7 mouse cellular contexts compared by ENCODE assay signal in the genomic region with DNA sequence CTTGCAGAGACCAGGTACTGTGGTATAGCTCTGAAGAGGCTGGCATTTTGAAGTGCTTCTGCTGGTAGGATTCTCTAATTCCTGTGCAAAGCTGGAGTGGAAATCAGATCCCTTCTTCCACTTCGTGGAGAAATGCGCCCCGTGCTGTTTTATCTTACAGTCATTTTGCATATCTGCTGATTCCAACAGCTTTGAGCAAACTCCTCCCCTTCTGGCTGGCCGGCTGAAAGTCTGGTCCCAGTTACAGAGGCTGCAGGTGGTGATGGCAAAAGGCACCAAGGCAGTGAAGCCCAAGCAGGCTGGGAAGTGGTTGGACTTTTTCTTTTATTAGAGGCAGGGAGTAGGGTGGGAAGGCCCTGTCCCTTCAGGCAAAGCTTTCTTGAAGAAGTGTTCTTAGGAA.
A peak's percentile ranks its signal among the peaks of the same experiment; 100 is the strongest.
DNase-seq lines count a peak whose midpoint lies in the region; ATAC-seq and TF ChIP-seq lines count a peak whose summit lies in the region.

No protein-coding gene starts in this region.

- H3K4me3 ChIP-seq in kidney, embryonic 14.5 days (ENCODE audit: low read length) = no peak overlapping the region
- peak overlapping the region; percentile 34 for H3K4me3 ChIP-seq in thymus, adult 2 months (ENCODE audit: control insufficient read depth, insufficient read depth, low read length)

- H3K27ac ChIP-seq in kidney, embryonic 14.5 days (ENCODE audit: low read depth, low read length) = peak overlapping the region; percentile 3; the same call in 1 of the 2 replicates
- peak overlapping the region; percentile 93 for H3K27ac ChIP-seq in thymus, adult 2 months (ENCODE audit: control insufficient read depth, insufficient read depth, low read length)

- 3% methylated on average over 4 of the region's 4 CpGs for WGBS in kidney, embryonic 14.5 days
- WGBS in thymus, adult 2 months = 2% methylated on average over 4 of the region's 4 CpGs

- no peaks in the 10 kb centered on the region for H3K36me3 ChIP-seq in kidney, embryonic 14.5 days (ENCODE audit: control insufficient read depth, insufficient read depth, low read length)
- no peaks in the 10 kb centered on the region for H3K36me3 ChIP-seq in thymus, adult 2 months (ENCODE audit: control insufficient read depth, insufficient read depth, low read length)

- 0 out of 2 replicates have a peak, but pooled peaks have one; percentile 25 for ATAC-seq in kidney, embryonic 14.5 days (ENCODE audit: low FRiP score, low TSS enrichment)

- H3K4me2 ChIP-seq in kidney, embryonic 14.5 days (replicated peaks; ENCODE audit: low read depth, low read length) = 0 out of 2 replicates have a peak overlapping the region, but pooled peaks have one; percentile 2

- peaks cover 16% of the 10 kb centered on the region; the same call in 1 of the 2 replicates for H3K4me1 ChIP-seq in kidney, embryonic 14.5 days (ENCODE audit: control insufficient read depth, insufficient read depth, low read length)
- peaks cover 25% of the 10 kb centered on the region for H3K4me1 ChIP-seq in thymus, adult 2 months (replicated peaks; ENCODE audit: control insufficient read depth, insufficient read depth, low read length)

- DNase-seq in 3T3-L1 (ENCODE audit: low read depth, low spot score) = peak; percentile 80
- DNase-seq in B cell, adult 2 months = peak; percentile 56 to 60
- DNase-seq in cerebellum, postnatal 10 days = peak; percentile 75 to 80
- peak; percentile 43 to 74 for DNase-seq in gastrocnemius, postnatal 4 days (ENCODE audit: low spot score in 2 of 2)
- peak; percentile 54 for DNase-seq in lung, postnatal 14 days
- DNase-seq in thymus, adult 2 months = peak; percentile 61

- H3K9ac ChIP-seq in kidney, embryonic 14.5 days (ENCODE audit: low read depth, low read length) = no peak overlapping the region

- no peaks in the 10 kb centered on the region for H3K9me3 ChIP-seq in kidney, embryonic 14.5 days (ENCODE audit: control insufficient read depth, low read length)

- no peak for TF ChIP-seq CTCF in thymus, adult 2 months (IDR thresholded peaks at IDR 0.05; ENCODE audit: borderline replicate concordance, control insufficient read depth, extremely low read depth, insufficient read depth, low read length, poor library complexity)

- H3K27me3 ChIP-seq in kidney, embryonic 14.5 days (ENCODE audit: control insufficient read depth, insufficient read depth, low read length) = no peaks in the 10 kb centered on the region
- no peaks in the 10 kb centered on the region for H3K27me3 ChIP-seq in thymus, adult 2 months (ENCODE audit: control insufficient read depth, insufficient read depth, low read length)

- TF ChIP-seq POLR2A in thymus, adult 2 months (IDR thresholded peaks at IDR 0.05; ENCODE audit: control insufficient read depth, extremely low read depth, insufficient read depth, low read length, poor library complexity) = no peak
